Mouse (Mus musculus) embryonic fibroblast, embryonic 13.5 days (primary cell): ENCODE measurements at regions not wholly inside any gene's neighbourhood (a gene's known extent, or its start where the extent isn't known, plus 50 kb on each side); places are given as distances from the start of the nearest gene placed in this dataset.

Experiments
- CTCF ChIP-seq: IDR thresholded peaks from 2 replicates; pipeline ENCODE4 v1.5.1; 2011; ENCODE audit warnings: mild to moderate bottlenecking, control low read depth, low read length, moderate library complexity, borderline replicate concordance; ENCODE audit not compliant: insufficient read depth
- POLR2A ChIP-seq: IDR thresholded peaks from 2 replicates; pipeline ENCODE4 v1.6.1; 2011; ENCODE audit warnings: low read depth, mild to moderate bottlenecking, control low read depth, low read length, moderate library complexity

GRCm38 (mm10) chr9:113213930-113214329 lies 494.1 kb downstream of the Pdcd6ip start:
- TF ChIP-seq POLR2A: no peak
- no peak for TF ChIP-seq CTCF
